Mouse (Mus musculus) erythroblast, embryonic 14.5 days (primary cell): Measurements from ENCODE around the gene Car10.

Experiments used
- GATA1 ChIP-seq: IDR thresholded peaks from 2 replicates; pipeline ENCODE4 v1.6.1; 2012; ENCODE audit warnings: low read length, inconsistent platforms, mixed read lengths
- TAL1 ChIP-seq: IDR thresholded peaks from 3 replicates; pipeline ENCODE4 v1.6.1; 2012; ENCODE audit warnings: low read length, inconsistent platforms, mixed read lengths

DNA sequence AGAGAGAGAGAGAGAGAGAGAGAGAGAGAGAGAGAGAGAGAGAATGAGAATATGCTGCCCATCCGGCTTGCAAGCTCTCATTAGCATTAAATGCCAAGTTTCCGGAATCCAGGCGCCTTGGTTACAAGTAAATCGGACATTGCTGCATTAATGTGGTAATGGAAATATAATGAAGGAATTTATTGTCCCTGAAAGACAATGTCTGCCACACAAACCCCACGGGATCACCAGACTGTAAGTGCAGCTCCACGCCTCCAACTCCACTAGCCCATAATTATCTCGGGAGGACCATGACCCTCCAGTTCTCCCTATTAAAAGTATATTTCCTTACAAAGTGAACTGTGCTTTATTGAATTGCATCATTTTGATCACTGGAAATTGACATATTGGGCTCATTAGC, 372.9 kb downstream of the Car10 start:
- TF ChIP-seq GATA1 = no peak
- no peak for TF ChIP-seq TAL1
